Mouse (Mus musculus) testis, adult 2 months (tissue): ENCODE measurements around the gene Slc9a8. TPM values are rescaled to one million over a fixed set of nuclear protein-coding genes. Genes with fewer than 3 reads are reported as not detected.
"Not testable (repeated sequence)": the region's sequence is repeated elsewhere in the genome, so short reads cannot be mapped to it uniquely, and the experiment has no call there.

Experiments used
- H3K27ac ChIP-seq: fragments of 200-500 bp; 2 replicates; pipeline ENCODE4 v1.5.1; 2012; ENCODE audit warnings: low read depth, low read length; ENCODE audit not compliant: control insufficient read depth, insufficient read depth
- H3K27me3 ChIP-seq: fragments of 200-500 bp; 2 replicates; pipeline ENCODE4 v1.6.1; 2012; ENCODE audit warnings: mild to moderate bottlenecking, low read length, moderate library complexity; ENCODE audit not compliant: control insufficient read depth, insufficient read depth
- H3K36me3 ChIP-seq: fragments of 200-500 bp; 2 replicates; pipeline ENCODE4 v1.6.1; 2012; ENCODE audit warnings: mild to moderate bottlenecking, low read length; ENCODE audit not compliant: control insufficient read depth, insufficient read depth
- H3K4me1 ChIP-seq: fragments of 200-500 bp; 2 replicates; pipeline ENCODE4 v1.6.1; 2012; ENCODE audit warnings: low read length; ENCODE audit not compliant: control insufficient read depth, insufficient read depth
- H3K4me3 ChIP-seq: fragments of 200-500 bp; 2 replicates; pipeline ENCODE4 v1.5.1; 2012; ENCODE audit warnings: low read depth, mild to moderate bottlenecking, low read length, moderate library complexity, mixed read lengths; ENCODE audit not compliant: control insufficient read depth
- CTCF ChIP-seq: fragments of 200-500 bp; IDR thresholded peaks from 2 replicates; pipeline ENCODE4 v1.5.1; 2012; ENCODE audit warnings: low read depth, mild to moderate bottlenecking, inconsistent platforms, low read length, moderate library complexity; ENCODE audit not compliant: control insufficient read depth, insufficient read depth, insufficient replicate concordance
- POLR2A ChIP-seq: fragments of 200-500 bp; IDR thresholded peaks from 2 replicates; pipeline ENCODE4 v1.6.1; 2012; ENCODE audit warnings: low read depth, mild to moderate bottlenecking, inconsistent platforms, low read length, moderate library complexity; ENCODE audit not compliant: control insufficient read depth
- polyA plus RNA-seq: library from polyadenylated mRNA; depleted of rRNA; stranded (reverse); fragments of >200 nt; gene quantifications from 2 replicates; pipeline ENCODE4 v1.2.3, GENCODE M21; 2012

The Slc9a8 gene
- polyA plus RNA-seq, 1 experiment = 63.4 TPM

- Histone ChIP-seq H3K27me3 (no peaks in the 10 kb centered on the region), H3K4me1 (peaks cover 6% of the 10 kb centered on the region), H3K4me3 (no peak overlapping the region), H3K36me3 (no peaks in the 10 kb centered on the region), H3K27ac (no peak overlapping the region)
- TF ChIP-seq POLR2A (no peak), CTCF (no peak)
Observed at GRCm38 (mm10) chr2:167380615-167381285, 40.8 kb upstream of the Slc9a8 start.

- Histone ChIP-seq H3K4me3 (no peak overlapping the region), H3K27me3 (no peaks in the 10 kb centered on the region), H3K4me1 (peaks cover 2% of the 10 kb centered on the region), H3K36me3 (no peaks in the 10 kb centered on the region), H3K27ac (no peak overlapping the region)
- TF ChIP-seq CTCF (no peak), POLR2A (no peak)
Observed at GRCm38 (mm10) chr2:167381596-167381995, 39.9 kb upstream of the Slc9a8 start.

GRCm38 (mm10) chr2:167382389-167382788, 39.1 kb upstream of the Slc9a8 start:
- H3K4me1 ChIP-seq = peaks cover 2% of the 10 kb centered on the region
- no peaks in the 10 kb centered on the region for H3K27me3 ChIP-seq
- no peaks in the 10 kb centered on the region for H3K36me3 ChIP-seq
- TF ChIP-seq CTCF = no peak
- TF ChIP-seq POLR2A = no peak
- no peak overlapping the region for H3K27ac ChIP-seq
- H3K4me3 ChIP-seq = no peak overlapping the region

- Histone ChIP-seq H3K27ac (no peak overlapping the region), H3K27me3 (no peaks in the 10 kb centered on the region), H3K4me1 (peaks cover 2% of the 10 kb centered on the region), H3K4me3 (no peak overlapping the region), H3K36me3 (no peaks in the 10 kb centered on the region)
- TF ChIP-seq CTCF = no peak
Observed at GRCm38 (mm10) chr2:167383666-167384083, 37.8 kb upstream of the Slc9a8 start.

GRCm38 (mm10) chr2:167386456-167386855, 35.1 kb upstream of the Slc9a8 start:
- Histone ChIP-seq H3K36me3 (no peaks in the 10 kb centered on the region), H3K27ac (no peak overlapping the region), H3K27me3 (no peaks in the 10 kb centered on the region), H3K4me3 (no peak overlapping the region), H3K4me1 (no peaks in the 10 kb centered on the region; the same call in 1 of the 2 replicates)
- TF ChIP-seq CTCF (no peak), POLR2A (no peak)

GRCm38 (mm10) chr2:167386998-167387397, 34.5 kb upstream of the Slc9a8 start:
- TF ChIP-seq POLR2A (no peak), CTCF (no peak)
- H3K4me1 ChIP-seq = no peaks in the 10 kb centered on the region; the same call in 1 of the 2 replicates
- H3K36me3 ChIP-seq = no peaks in the 10 kb centered on the region
- no peaks in the 10 kb centered on the region for H3K27me3 ChIP-seq
- H3K4me3 ChIP-seq = no peak overlapping the region
- H3K27ac ChIP-seq = no peak overlapping the region

- no peak for TF ChIP-seq CTCF
- no peak for TF ChIP-seq POLR2A
- Histone ChIP-seq H3K27ac (no peak overlapping the region), H3K4me1 (no peaks in the 10 kb centered on the region), H3K27me3 (no peaks in the 10 kb centered on the region), H3K36me3 (no peaks in the 10 kb centered on the region), H3K4me3 (no peak overlapping the region)
Observed at GRCm38 (mm10) chr2:167394426-167394825, 27.1 kb upstream of the Slc9a8 start.

GRCm38 (mm10) chr2:167396420-167396819, 25.1 kb upstream of the Slc9a8 start:
- H3K4me3 ChIP-seq, H3K27me3 ChIP-seq, H3K36me3 ChIP-seq, H3K4me1 ChIP-seq, H3K27ac ChIP-seq: not testable (repeated sequence)
